Mouse (Mus musculus) C2C12 (cell line): ENCODE data around the gene Atp5s.

Experiments used
- CEBPB ChIP-seq: IDR thresholded peaks from one replicate; pipeline ENCODE4 v1.6.1; 2011; ENCODE audit warnings: low read depth, mild to moderate bottlenecking, control low read depth, moderate library complexity
- CTCF ChIP-seq: IDR thresholded peaks from one replicate; pipeline ENCODE4 v1.5.1; 2011; ENCODE audit not compliant: control insufficient read depth, insufficient read depth, insufficient read length
- FOSL1 ChIP-seq: IDR thresholded peaks from one replicate; pipeline ENCODE4 v1.8.0; 2011; ENCODE audit warnings: mild to moderate bottlenecking, low read length; ENCODE audit not compliant: poor library complexity, insufficient read depth, severe bottlenecking
- MAX ChIP-seq: IDR thresholded peaks from one replicate; pipeline ENCODE4 v1.6.1; 2011; ENCODE audit warnings: mild to moderate bottlenecking, control low read depth
- MYOD1 ChIP-seq: IDR thresholded peaks from one replicate; pipeline ENCODE4 v1.6.1; 2011; ENCODE audit warnings: low read depth; ENCODE audit not compliant: control insufficient read depth, insufficient read length
- MYOG ChIP-seq: IDR thresholded peaks from one replicate; pipeline ENCODE4 v1.6.1; 2011; ENCODE audit not compliant: control insufficient read depth, insufficient read length; ENCODE audit errors: extremely low read depth
- USF1 ChIP-seq: IDR thresholded peaks from one replicate; pipeline ENCODE4 v1.6.1; 2011; ENCODE audit warnings: low read depth, mild to moderate bottlenecking, control low read depth, moderate library complexity

- TF ChIP-seq CTCF = no peak
- TF ChIP-seq FOSL1 = no peak
- no peak for TF ChIP-seq USF1
- no peak for TF ChIP-seq MAX
- TF ChIP-seq CEBPB = no peak
- TF ChIP-seq MYOG = no peak
- TF ChIP-seq MYOD1 = no peak
Observed at GRCm38 (mm10) chr12:69681566-69682061, 43.1 kb upstream of the Atp5s start, which contains the start of gene Sos2.
